Mouse (Mus musculus): Measurements from ENCODE around the gene Utp3.
"Not testable (repeated sequence)": the region's sequence is repeated elsewhere in the genome, so short reads cannot be mapped to it uniquely, and the experiment has no call there.

Utp3 gene

DNA sequence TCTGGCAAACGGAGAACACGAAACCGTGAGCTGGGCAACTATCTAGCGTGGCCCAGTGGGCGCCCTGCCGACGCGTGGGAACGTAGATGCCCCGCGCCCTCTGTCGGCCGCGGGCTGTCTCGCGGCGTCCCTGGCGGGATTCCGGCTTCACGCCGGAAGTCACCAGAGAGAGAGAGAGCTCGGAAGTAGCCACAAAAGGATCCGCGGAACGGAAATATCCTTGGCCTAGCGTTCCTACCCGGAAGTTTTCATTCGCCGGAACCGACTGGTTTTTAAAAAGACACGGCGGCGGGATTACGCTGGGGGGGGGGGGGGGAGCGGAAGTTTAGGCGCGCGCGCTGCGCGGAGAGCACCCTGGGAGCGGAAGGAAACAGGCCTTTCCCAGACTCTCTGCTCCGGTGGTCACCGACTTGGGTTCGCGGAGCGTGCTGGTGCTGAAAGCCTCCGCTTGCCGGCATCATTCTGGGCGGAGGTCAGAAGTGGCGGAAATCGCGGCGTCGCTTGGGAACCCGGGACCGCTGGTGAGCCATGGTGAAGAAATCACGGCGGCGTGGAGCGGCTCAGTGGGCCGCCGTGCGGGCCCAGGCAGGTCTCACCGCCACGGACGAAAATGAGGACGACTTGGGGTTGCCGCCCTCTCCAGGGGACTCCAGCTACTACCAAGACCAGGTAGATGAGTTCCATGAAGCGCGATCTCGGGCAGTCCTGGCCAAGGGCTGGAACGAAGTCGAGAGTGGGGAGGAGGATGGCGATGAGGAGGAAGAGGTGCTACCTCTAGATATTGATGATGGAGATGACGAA is at the start of gene Utp3:
Gene Utp3, plus strand, starts transcription at position 377 of the 801 bp plus-strand sequence.
- peak; percentile 97 for DNase-seq

DNA sequence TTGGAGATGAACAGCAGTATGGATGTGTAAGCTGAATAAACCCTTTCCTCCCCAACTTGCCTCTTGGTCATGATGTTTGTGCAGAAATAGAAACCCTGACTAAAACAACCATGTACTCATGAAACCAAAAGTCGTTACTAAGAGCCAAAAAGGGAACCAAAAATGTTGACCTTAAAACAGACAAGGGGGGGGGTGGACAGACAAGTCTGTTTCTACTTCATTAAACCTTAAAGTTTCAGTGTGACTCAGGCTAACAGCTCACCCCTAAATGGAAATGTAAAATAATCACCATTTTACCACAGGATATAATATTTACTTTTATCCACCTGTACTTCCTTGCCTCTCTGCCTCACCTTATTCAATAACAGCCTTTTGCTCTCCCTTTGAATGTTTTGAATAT is 45.7 kb upstream of the Utp3 start:
- no peak for DNase-seq

DNA sequence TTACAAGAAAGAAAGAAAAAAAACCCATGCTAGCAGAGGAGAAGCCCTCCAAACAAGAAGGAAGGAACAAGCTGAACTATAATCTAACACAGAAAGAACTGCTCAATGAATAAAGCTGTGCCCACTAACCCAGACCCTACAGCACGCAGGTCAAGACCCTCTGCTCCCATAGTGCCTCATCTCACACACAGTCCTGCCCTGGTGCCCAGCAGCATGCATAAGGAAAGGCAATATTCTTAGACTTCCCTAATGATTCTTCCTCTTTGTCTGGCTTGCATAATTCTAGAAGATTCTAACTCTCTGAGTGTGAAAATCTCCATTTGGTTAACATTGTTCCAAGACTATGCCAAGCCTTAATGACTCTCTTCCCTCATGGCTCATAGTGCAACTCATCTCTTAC is 45.3 kb upstream of the Utp3 start:
- DNase-seq: no peak

DNA sequence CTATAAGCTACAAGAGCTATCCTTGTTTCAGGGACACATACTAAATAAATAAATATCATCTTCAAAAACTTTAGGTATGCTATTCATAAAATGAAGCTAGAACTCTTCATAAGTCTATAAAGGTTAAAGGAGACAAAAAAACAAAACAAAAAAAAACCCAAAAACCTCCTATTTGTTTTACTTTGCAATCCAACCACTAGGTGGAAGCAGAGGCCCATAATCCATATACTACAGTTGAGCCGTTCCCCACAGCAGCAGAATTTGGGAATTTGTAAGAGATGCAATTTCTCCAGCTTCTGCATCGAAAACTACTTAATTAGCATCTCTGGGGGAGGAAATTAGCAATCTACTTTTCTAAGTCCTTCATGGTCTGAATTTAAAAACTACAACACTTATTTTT is 35.0 kb upstream of the Utp3 start:
- DNase-seq: peak; percentile 68

DNA sequence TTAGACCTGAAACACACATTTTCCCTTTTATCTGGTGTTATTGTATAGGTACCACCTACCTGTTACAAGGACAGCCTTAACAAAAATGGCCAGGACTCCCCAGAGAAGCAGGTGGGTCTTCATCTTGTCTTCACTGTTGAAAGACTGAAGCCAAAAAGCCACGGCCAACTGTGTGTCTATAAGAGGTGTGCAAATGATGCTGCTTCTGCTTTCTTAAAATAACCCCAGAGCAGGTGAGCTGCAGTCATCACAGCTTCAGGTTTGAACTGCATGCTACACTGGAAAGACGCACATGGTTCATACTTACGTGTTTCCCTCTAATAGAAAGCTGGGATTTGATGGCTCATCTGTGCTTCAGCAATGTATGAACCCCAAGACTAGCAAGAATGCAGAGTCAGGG is 26.6 kb upstream of the Utp3 start, which contains the start of gene Jchain:
Gene Jchain, minus strand, starts transcription at position 235 of the 400 bp plus-strand sequence.
- no peak for DNase-seq

DNA sequence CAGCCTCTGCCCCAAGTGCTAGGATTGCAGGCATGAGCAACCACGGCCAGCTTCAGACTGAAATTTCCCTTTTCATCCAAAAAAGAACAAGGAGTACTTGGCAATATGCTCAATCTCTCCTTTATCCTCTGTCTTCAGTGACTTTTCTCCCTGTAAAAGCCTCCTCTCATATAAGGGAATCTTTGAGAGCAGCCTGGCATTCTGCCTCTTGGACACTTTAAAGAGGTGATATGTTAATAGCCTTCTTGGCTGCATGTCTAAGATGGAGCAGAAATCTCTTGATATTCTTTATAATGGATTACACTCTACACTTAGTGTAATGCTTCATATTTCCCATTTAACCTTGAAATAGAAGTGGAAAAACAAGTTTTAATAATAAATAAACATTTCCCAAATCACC is 23.4 kb upstream of the Utp3 start:
- no peak for DNase-seq

DNA sequence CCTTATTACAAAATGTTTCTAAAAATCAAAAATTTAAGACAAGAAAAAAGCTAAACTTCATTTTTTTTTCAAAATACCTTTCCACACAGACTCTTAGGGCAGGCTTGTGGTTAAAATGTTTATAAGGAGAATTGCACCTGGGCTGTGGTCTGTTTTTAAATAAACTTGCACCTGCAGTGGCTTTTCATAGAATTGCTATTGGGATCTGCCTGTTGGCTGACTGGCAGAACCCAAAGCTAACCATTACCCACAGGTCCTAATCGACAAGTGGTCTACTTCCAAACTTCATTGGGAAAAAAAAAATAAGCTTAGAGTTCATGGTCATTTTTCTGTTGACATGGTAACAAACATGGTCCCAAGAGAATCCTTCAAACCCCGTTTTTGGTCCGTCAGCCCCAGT is 19.6 kb upstream of the Utp3 start:
- no peak for DNase-seq

DNA sequence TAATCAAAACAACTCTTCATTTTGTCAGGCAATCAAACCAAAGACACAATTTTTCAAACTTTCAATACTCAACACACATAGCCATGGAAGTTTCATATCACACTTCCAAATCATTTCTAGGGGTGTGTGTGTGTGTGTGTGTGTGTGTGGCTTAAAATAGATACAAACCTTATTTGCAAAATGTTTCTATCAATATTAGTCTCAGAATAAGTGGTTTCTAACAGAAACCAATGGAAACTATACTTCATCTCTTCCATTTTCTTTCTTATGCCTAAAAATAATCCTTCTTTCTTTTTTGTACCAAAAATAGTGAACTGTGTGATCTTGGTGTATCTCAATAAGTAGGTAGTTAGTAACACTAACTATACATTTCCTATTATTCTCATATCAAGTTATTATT is 13.4 kb upstream of the Utp3 start:
- DNase-seq: no peak

DNA sequence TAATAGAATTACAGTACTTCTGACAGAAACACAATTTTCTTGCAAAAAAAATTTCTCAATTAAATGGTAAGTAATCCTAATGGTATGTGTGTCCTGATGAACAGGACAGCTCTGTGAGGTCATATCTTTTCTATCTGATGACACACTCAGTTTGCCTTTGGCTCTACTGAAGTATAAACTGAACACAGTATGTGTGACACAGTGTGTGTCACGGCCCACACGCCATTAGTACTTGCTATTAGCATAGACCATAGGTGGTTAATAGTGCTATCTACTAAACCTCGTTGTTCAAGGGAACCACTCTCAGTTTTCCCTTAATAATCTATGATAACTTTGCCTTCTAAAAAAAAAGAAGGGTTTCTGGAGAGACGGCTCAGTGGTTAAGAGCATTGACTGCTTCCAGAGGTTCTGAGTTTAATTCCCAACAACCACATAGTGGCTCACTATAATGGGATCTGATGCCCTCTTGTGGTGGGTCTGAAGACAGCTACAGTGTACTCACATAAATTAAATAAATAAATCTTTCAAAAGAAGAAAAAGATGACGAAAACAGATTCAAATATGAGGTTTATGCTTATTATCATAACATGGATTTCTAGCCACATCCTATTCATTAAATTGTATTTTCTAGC is 11.5 kb upstream of the Utp3 start:
- DNase-seq: peak; percentile 77

DNA sequence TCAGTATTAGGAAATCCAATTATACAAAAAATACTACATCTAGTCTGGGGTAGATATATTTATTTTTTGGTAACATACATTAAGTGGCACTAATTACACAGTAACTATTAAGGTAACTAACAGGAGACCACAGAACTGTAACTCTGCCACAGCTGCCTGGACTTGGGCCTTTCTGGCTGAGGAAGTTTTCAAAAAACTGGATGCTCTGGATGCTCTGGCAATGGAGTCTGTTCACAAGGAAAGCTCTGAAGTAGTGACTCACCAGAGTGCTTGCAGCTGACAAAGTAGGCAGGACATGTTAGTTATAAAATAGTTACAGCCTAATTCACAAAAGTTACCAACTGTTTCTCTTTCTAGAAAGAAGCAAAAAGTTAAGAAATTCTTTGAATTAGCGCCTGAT is 9.9 kb upstream of the Utp3 start:
- not testable (repeated sequence) for DNase-seq

DNA sequence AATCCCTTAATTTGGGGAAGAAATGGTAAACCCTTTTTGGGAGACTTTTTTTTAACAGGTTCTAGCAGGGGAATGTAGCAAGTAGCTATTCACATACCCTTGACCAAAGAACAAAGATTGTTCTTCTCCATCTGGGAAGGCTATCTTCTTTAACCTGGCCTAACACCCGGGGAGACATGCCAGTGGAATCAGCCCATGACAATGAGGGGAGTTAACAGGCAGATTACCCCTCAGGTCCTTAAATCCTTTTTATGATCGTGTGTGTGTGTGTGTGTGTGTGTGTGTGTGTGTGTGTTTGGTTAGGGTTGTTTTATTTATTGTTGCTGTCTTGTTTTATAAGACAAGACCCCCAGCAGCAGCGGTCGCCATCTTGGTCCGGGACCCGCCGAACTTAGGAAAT is 8.7 kb upstream of the Utp3 start:
- no peak for DNase-seq

DNA sequence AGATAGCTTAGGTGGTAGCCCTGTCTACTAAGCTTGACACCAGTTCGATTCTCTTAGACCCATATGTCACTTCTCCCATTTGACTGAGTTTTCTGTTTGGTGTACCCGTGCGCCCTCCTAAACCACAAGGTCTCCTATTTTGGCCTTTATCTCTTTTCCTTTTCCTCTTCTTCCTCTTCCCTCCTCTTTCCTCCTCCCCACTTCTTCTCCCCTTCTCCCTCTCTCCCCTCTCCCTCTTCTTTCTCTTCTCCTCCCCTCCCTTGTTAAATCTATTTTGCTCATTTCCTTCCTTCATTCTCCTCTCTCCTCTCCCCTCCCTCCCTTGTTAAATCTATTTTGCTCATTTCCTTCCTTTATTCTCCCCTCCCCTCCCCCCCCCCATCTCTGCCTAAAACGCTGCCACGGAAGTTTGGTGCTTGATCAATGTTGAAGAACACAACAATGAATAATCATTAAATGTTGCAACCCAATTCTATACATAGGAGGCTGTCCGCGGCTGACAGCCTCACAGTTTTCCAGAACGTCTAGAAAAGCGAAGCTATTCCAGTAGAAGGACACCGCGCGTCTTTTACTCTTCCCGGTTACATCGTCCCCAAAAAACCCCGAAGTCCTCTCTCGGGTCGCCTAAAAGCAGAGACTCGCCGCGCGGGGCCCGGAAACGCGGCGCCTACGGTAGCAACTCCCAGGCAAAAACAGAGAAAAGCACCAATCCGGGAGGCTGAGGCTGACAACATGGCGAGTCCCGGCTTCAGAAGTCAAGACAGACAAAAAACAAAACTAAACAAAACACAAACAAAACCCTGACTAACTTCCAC is 784 bp upstream of the Utp3 start:
- no peak for DNase-seq

DNA sequence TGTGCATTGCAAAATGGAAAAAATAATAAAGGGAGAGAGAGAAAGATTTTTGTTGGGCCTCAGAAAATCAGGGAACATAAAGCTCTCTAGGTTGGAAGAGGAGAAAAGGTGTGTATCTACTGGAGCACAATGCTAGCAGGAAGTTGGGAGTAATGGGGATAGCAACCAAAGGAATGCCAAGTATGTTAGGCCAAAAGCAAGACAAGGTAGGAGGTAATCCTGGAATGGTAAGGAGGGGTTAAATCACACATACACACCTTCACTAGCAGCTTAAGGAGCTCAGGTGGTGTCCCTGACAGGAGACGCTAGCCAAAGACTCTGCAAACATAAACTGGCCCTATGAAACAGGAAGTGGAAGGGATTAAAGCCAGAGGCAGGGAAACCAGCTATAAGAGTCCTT is 4.7 kb downstream of the Utp3 start:
- no peak for DNase-seq

DNA sequence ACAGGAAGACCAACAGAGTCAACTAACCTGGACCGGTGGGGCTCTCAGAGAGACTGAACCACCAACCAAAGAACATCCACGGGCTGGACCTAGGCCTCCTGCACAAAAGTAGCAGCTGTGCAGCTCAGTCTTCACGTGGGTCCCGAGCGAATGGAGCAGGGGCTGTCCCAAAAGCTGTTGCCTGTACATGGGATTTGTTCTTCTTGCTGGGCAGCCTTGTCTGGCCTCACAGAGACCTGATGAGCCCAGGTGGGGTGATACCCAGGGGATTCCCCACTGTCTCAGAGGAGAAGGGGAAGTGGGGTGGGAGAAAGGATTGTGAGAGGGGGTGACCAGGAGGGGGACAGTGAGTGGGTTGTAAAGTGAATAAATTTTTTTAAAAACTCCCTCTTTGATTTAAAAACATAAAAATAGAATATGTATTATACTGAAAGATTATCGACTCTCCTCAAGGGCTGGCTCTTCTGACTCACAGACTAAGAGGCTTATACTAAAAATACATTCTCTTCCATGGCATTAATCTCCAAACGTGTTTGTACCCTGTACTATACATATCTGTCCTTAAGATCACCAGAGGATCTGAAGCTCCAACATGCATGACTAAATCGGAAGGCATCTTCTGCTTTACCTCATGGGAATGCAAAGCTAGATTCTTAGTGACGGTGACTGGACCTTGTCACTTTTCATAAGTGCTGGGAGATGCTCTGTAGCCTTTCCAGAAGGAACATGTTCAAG is 7.0 kb downstream of the Utp3 start:
- DNase-seq: no peak

DNA sequence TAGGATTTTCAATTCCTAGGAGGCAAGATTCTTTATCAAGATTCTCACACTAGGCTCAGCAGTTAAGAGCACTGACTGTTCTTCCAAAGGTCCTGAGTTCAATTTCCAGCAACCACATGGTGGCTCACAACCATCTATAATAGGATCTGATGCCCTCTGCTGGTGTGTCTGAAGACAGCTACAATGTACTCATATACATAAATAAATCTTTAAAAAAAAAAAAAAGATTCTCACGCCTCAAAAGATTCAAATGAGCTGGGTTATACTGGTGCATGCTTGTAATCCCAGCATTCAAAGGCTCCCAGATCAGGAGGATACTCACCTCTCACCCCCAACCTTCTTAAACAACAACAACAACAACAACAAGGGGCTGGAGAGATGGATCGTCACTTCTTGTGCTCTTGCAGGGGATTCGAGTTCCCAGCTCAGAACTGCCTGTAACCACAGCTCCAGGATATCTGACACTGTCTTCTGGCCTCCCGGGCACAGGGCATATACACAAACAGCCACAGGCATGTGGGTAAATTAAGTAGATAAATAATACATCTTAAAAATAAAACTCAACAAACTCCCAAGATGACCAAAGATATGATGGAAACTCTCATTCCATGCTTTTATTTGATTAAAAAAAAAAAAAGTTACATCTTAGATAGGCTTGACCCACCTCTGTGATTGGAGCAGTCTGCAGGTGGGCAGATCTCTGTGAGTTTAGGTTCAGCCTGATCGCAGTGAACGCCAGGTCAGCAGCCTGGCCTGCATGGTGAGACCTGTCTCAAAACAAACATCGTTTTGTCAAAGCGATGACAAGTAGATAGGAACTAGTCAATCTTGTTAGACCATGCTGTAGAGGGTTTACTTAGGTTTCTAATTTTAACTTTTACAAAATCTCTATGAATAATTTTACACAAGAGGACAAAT is 8.9 kb downstream of the Utp3 start:
- DNase-seq: no peak

DNA sequence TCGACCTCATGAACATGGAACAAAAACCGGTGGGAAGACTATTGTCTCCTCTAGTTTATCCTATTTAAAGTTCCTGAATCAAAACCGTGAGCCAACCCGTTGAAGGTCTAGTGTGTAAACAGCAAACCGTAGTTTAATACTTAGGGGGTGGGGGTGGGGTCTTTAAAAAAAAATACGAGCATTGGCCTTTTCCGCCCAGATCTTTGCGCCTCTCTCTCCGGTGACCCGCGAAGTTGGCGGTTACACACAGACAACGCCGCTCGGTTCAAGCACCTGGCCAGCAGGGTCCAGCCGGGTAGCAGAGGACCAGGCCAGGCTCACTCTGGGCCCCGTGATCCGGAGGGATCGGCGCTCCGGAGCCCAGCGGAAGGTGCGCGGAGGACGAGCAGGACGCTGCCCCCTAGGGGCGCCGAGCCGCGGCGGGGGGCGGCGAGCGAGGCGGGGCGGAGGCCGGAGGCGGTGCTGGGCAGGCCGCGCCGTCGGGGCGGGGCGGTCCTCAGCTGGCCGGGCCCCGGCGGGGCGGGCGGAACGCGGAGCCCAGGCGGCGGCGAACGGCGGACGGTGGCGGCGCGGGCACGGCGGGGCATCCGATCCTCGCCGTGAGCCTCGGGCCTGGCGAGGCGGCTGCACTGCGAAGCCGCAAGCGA is 10.4 kb downstream of the Utp3 start, which contains the start of gene Rufy3:
Gene Rufy3, plus strand, starts transcription at position 540 of the 647 bp plus-strand sequence.
- peak; percentile 87 for DNase-seq

DNA sequence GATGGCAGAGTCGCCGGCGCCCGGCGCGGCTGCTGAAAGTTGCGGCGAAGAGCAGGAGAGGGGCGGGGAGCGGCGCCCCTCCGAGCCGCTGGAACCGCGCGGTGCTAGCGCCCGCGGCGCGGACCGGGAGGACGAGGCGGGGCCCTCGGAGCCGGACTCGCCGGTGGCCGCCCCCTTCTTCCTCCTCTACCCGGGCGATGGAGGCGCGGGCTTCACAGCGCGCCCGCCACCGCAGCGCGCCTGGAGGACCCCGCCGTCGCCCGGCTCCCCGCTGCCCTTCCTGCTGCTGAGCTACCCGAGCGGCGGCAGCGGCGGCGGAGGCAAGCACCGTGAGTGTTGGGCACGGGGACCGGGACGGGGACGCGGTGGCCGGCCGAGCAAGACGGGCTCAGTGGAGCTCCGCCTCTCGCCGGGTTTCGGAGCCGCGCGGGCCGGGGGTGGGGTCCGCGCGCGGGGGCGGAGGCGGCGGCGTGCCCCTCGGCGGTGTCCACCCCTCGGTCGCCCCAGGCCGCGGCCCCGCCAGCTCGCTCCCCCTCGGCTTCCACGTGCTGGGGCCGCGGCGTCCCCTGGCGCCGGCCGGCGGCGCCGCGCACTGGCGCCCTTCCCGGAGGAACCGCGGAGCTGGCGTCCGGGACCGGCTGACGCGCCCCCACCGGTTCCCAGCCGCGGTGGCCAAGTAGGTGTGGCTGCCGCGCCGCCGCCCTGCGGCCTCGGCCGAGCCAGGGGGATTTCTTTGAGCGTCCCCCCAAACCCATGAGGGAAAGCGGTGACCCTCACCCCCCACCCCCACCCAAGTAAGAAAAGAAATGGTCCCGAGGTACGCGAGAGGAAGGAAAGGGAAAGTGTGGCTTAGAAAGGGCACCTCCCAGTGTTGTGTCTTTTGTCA is 11.1 kb downstream of the Utp3 start:
- peak; percentile 57 for DNase-seq

DNA sequence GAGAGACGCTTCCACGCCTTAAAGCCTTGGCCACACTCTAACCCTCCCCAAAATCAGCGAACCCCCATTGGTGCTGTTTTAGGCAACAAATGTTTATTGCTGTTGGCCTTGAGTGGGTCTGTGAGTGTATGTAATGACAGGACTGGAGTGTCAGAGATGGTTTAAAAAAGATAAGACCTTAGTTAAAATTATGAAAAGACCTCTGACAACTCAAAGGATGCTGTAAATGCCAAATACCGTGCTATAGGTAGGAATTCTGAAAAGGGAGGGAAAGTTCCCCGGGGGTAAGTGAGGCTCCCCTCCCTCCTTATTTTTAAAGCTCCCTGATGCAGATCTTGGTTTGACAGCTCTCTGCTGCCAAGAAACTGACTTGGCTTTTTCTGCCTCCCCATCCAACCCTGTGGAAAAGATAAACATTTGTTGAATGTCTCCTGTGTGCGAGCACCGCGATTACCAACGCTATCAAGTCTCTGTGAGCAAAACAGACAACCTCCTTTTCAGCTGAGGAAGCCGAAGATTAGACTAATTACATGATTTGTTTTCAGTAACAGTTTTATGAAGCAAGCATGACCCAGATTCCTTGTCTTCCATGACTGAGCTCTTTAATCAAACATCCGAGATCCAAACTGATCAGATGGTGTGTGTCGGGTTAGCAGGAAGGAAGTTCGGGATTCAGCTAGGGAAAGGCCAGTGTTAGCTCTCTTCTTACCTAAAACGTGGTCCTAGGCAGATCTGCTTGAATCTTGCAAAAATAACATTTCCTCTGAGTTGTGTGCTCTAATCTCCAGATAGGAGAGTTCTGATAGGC is 12.0 kb downstream of the Utp3 start:
- no peak for DNase-seq

DNA sequence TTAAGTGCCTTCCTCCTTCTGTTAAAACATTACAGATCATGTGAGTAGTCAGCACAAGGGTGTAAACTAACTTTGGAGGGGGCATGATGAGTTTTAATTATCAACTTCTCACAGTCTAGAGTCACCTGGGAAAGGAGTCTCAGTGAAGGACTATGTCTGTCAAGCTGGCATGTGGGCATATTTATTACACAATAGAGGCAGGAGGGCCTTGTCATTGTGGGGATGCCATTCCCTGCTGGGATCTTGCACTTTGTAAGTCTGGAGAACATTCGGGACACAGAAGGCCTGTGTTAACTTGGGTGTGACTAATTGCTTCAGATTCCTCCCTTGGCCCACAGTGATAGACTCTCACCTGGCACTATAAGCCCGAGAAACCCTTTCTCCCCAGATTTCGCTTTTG is 15.3 kb downstream of the Utp3 start:
- DNase-seq: no peak
